Mouse (Mus musculus) spleen, adult 12 weeks (tissue): ENCODE measurements around the gene Kctd4.
"Not testable (repeated sequence)": the region's sequence is repeated elsewhere in the genome, so short reads cannot be mapped to it uniquely, and the experiment has no call there.

Experiments used
- DNase-seq: peaks from one replicate; pipeline ENCODE4 v3.0.0; 2022; ENCODE audit warnings: low spot score

Gene Kctd4

DNA sequence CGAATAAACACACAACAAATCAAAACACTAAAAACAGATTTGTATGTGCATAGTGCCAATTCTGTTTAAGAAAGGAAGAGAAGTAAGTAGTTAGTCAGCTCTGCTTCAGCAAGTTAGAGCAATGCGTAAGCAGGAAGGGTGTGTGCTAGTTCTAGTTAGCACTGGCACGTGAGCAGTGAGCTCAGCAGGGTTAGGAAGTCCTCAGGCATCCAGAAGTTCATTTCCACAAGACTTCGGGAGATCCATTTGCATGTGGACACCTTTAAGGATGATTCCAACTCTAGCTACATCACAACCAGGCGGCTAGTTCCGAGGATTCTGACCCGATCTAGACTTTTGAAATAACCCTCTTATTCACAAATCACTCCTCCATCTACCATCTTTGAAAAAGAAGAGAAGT, at the start of gene Kctd4:
TSS of gene Kctd4 (plus strand) at position 244 of the 400 bp plus-strand sequence.
- no peak for DNase-seq

DNA sequence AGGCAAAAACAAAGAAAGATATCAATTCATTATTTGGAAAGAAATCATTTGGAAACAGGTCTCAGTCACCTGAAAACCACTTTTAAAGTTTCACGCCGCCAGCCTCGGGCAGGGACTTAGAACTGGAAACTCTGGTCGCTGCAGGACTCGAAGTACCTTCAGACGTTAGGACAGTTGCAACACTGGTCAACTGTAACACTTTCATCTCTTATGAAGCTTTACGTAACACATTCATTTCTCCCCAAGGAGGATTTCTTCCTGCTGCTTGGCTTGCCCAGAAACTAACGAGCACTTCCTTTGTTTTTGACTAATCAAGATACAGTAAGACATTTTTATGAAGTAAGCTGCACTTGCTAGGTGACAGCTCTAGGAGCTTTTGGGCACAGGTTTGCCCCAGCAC, 47.9 kb upstream of the Kctd4 start:
- DNase-seq: no peak

DNA sequence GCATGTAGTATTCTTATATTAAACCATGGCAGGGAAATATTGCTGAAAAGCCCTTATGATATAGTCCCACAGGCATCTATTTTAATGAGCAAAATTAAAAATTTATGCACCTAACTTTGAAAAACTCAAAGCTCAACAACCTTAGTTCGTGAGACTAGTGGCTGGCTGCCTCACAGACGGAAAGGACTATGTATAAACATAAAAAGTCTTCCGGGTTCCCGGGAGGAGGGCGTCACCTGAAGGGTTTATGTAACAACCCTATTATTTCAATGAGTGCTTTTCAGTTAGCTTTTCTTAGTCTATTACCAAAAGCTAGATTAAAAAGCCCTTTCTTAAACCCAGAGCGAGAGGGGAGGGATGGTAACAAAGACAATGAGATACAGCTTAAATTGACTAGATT, 42.8 kb upstream of the Kctd4 start:
- DNase-seq: no peak

DNA sequence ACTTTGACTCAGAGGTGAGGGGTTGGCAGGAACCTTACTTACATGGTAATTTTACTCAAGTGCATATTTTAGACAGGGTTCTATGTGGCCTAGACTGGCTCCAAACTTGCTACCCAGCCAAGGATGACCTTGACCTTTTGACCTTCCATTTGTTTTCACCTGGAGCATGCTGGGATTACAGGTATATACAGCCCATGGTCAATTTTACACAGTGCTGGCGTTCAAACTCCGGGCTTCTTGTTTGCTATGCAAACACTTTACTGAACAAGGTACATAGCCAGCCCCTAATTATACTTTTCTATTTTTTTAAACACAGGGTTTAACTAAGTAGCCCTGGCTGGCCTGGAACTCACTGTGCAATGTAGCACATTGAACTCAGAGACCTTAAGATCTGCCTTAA, 42.1 kb upstream of the Kctd4 start:
- DNase-seq: no peak

DNA sequence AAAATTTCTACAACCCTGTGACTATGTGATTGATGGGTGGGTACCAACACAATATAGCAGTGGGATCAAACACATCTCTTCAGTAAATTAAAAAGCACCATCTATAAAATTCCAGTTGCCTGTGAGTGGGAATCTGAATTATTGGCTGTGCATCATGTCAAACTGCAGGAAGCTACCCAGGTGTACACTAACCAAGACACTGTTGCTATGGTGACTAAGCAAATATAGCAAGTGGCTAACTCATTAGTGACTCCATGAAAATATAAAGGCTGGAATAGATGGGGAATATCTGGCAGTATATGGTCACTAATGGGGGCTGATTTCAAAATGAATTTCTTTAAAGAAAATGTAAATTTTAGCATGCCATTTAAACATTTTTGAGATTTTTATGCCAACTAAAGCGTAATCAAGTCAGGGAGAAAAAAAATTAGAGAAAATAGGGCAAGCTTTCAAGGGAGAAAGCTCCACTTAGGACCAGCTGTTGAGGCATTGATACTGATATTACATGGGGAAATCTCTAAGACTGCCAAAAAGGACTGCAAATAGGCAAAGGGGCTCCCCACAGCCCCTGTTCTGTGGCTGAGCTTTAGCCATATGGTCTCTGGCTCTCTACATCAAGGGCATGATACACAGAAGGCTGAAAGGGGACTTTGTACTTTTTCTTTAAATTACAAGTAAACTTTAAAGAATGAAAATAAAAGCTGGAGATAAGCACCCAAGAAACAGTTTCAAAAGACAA, 31.3 kb upstream of the Kctd4 start:
- DNase-seq: no peak

DNA sequence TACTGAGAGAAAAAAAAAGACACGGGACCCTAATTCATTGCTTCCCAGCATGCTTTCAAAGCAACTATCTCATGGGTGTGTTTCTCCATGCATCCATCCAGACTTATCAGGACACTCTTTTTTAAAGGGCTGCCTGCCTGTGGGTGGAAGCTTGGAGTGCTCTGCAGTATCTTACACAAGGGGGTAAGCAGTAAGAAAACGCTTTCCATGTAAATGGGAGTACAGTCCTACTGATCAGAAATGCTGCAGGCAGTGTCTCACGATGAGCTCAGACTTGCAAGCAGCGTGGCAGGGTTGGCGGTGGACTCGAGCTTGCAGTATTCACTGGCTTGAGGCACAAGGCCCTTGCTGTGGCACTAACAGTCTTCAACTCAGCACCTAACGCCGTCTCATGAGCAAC, 25.1 kb upstream of the Kctd4 start:
- not testable (repeated sequence) for DNase-seq

DNA sequence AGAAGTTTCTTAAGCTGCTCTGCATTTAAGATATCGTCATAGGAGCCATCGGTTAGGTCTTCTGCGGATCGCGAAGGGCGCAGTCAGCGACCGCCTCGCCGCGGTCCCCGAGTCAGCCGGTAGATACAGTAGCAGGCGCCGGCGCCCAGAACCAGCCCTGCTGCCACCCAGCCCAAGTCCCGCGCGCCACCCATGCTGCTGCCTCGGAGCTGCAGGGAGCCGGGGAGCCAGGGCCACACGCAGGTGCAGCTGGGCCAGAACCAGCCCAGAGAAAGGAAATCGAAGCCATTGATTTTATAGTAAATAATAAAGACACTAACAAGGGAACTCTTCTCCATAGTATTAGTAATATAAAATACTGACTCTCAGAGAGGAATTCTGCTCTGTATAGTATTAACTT, 23.5 kb upstream of the Kctd4 start:
- DNase-seq: no peak

DNA sequence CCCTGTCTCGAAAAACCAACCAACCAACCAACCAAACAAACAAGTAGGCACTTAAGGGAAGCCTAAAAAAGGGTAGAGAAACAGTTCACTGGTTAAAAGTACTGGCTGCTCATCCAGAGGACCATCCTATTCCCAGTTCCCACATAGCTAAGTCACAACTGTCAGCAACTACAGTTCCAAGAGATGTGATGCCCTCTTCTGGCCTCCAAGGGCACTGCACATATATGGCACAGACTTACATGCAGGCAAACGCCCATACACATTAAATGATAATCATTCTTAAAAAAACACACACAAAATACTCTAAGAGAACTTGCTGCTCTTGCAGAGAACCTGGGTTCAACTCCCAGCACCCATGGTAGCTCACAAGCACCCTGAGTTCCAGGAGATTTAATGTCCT, 20.4 kb upstream of the Kctd4 start:
- no peak for DNase-seq

DNA sequence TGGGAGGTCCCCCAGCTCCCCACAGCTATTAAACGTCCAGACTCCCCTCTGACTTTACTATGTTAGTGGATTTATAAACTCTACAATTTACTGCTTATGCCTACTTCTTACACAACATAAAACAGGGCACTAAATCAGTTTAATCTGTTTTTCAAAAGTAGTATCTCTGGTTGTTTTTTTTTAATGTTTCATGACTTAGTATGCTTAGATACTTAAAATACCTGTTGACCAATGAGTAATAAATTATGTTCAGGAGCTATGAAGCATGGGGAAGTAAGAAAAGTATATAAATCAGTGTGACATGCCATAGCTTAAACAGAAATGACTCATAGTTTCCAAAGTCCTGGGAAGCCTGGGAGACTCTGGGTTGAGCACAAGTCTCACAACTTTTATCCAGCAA, 17.1 kb upstream of the Kctd4 start:
- DNase-seq: no peak

DNA sequence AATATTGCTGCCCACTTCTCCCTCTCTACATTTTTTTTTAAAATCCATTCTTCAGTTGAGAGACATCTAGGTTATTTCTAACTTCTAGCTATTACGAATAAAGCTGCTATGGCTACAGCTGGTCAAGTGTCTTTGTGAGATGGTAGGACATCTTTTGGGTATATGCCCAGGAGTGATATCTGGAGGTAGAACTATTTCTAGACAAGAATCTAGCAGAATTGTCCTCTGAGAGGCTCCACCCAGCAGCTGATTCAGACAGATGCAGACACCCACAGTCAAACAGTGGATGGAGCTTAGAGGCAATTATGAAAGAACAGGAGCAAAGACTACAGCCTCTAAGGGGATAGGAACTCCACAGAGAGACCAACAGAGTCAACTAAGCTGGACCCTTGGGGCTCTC, 13.3 kb upstream of the Kctd4 start:
- no peak for DNase-seq

DNA sequence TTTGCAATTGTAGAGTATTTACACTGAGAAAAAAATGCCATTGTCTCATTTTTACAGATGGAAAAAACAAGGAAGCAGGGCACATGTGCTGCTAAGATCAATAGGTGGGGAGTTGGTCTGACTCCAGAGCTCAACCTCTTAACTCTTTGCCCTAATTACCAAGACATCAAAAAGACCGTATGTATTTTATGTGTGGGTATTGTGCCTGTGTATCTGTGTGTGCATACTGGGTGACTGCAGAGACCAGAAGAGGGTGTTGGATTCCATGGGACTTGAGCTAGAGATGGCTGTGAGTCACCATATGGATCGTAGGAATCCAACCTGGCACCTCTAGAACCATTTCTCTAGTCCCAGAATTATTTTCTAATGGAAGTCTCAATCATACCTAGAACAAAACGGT, 12.4 kb upstream of the Kctd4 start:
- no peak for DNase-seq

DNA sequence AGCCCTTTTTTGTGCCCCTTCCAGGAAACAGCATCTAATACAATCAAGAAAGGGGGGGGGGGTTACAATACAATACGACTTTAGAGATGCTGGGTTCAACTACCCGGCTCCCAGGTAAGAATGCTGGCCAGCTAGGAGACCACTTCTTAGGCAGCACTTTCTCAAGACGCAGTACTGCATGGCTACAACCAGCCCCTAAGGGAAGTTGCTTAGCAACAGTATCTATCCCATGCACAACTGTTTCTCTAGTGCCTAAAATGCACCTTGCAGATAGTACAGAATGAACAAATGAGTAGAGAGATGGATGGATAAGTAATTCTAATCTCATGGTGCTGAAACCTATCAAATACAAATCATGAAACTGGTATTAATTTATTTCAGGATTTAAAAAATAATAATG, 7.1 kb upstream of the Kctd4 start:
- DNase-seq: no peak

DNA sequence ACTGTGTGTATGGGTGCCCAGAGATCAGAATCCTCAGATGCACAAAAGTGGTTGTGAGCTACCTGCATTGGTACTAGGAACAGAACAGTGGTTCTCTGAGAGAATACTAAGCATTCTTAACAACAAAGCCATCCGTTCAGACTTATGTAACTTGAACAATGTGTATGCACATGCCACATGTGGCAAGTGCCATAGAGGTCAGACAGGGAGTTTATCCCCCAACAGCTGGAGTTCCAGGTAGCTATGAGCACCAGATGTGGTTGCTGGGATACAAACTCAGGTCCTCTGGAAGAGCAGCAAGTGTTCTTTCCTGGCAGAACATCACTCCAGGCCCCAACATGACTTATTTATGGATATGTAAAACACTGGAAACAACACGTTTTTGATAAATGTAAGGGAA, 1.8 kb upstream of the Kctd4 start:
- DNase-seq: no peak

DNA sequence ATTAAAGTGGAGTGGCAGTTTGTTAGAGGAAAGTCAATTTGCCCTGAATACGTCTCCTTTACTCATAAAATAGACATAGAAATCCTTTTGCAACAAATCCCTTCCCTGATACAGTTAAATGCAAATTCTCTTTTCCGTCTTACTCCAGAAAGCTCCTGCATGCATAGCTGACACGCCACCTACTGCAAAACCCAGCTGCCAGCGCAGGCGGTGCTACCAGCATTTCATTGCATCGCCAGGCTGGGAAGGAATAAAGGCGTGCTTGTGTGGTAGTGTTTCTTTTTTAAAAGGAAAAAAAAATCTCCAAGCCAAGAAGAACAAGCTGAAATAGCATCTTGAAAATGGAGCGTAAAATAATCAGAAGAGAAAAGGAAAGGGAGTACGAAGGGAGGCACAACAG, 7.4 kb downstream of the Kctd4 start:
- DNase-seq: no peak

DNA sequence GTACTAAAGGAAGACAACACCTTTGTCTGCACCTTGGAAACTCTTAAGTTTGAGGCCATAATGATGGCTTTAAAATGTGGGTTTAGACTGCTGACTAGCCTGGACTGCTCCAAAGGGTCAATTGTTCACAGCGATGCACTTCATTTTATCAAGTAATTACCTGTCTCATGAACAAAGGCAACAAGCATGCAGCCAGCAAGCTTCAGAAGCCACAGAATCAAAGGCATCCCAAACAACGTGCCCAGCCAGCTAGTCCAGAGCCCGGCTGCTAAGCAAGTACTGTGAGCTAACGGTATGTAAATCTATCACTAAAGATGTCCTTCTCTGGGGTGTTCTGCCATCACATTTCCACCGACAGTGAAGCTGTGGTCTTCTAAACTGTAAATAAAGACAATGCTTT, 8.4 kb downstream of the Kctd4 start:
- DNase-seq: no peak

DNA sequence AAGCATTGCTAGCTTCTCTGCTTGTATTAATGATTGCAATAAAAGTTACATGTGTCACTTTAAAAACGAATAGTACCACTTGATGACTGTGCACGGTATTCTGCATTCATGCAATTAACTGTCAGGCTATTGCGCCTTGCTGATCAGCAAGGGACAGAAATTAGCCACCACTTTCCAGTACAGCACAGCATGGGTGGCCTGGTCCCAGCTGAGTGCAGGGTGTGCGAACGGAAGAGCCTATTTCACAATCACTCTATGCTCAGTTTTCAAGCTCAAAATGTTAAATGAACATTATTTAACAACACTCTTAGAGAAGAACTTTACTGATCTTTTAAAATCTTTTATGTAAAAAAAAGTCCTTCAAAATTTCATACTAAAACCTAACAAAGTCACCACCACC, 9.2 kb downstream of the Kctd4 start:
- DNase-seq: no peak

DNA sequence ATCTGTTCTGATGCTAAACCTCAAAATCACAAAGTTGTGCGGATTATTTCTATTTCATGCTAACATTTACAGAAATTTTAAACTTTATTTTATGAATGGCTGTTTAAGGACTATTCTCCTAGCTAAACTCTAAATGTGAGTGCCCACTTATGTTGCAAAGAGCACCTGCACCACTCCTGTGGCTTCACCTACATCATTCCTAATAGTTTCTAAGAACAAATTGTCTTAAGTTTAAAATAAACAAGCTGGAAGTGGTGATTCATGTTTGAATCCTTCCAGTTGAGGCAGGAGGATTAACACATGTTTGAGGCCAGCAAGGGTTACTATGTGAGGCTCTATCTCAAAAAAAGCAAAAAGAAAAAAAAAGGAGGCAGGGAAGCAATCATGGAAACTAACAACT, 9.6 kb downstream of the Kctd4 start:
- DNase-seq: no peak

DNA sequence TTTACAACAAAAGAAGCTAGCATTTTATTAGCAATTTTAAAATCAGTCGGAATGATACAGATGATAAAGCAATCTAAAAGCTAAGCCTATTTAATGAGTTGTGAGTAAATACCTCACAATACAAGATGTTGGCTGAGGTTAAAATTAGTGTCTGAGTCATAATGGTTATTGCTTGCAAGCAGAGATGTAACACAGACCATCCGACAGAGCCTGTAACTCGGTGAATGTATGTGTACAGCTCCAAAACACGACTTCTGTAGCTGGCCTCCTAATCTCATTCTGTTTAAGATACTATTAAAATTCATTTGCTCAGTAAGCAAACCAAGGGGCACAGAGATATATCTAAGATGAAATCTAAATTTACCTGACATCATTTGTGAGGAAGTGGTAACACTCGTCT, 12.5 kb downstream of the Kctd4 start:
- no peak for DNase-seq

DNA sequence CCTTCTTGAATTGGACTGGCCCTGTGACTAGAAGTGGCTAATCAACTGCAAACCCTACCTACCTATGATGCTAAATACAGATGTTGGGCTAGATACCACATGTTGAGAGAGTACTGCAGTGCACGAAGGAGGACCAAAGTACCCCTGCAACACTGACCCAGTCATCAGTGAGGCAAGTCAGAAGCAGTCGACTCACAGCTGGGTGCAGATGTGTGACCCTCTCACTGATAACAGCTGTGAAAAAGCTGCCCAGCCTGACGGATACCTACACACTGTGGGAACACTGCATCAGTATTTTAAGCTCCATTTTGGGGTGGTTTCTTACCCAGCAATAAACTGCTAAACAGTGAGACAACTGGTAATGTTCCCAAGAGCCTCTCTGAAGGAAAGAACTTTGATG, 21.3 kb downstream of the Kctd4 start:
- no peak for DNase-seq

DNA sequence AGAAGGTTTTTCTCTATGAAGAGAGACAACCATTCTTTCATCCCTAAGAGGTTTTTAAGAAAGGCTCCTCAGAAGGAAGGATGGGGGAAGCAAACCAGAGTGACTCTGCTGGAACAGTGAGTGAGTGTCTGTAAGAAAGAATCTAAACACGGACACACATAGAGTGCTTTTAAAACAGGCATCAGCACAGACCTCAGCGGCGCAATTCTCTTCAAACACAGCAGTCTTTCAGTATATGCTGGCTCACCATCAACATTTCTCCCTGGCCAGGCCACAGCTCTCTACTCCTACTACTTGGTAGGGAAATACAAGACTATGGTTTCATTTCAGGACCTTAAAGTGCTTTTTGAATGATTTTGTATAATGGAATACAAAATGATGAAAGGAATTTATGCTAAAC, 26.4 kb downstream of the Kctd4 start:
- no peak for DNase-seq

DNA sequence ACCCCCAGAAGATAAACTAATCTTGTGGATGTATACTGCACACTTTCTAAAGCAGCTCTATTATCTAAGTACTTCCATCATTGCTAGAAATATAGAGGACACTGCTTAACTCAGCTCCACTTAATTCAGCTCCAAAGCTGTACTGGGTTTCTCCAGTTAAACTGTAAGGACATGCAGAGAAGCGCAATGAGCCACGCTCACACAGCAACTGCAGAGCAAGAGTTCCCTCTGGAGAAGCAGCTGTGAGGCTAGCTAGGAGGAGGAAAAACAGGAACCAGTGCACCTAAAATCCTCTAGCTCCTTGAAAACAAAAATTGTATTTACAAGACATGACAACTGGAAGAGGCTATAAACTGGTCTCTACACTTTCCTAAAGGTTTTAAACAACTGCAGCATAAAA, 29.1 kb downstream of the Kctd4 start:
- no peak for DNase-seq

DNA sequence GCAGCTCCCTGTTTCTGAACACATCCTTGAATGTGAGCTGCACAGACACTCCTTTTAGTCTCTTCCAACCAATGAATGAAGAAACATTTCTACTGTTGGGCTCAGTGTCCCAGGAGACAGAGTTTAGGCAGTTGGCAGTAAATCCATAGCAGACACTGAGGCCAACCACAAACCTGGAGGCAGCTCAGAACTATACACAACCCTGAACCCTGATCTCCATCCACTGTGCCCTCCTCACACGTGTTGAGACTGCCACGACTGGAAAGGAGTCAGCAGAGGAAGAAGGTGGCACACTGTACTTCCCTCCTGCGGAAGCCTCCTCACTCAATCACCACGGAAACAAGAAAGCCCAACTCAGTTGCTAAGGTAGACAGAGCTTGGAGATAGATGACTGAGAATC, 30.3 kb downstream of the Kctd4 start:
- no peak for DNase-seq

DNA sequence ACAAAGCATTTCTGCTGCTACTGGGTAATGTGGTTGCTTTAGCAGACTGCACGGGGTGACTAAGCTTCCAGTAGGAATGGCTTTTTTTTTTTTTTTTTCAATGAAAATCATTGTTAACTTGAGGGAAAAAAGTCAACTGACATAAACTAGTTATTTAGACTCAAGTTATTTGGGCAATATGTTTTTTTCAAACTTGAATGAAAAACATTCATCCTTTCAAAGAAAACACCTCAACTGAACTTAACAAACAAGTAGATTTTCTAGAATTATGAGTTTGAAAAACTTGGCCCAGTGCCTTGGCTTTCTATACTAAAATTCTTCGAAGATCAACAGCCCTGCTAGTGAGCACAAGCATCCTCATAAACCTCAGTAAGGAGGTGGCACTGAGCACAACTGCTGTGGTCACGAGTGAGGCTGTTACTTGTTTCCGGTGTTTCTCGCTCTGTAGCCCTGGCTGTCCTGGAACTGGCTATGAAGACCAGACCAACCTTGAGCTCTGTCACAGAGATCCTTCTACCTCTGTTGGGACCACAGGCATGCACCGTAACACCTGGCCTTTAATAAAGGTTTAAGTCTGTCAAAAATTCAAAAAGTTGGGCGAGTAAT, 32.2 kb downstream of the Kctd4 start:
- no peak for DNase-seq

DNA sequence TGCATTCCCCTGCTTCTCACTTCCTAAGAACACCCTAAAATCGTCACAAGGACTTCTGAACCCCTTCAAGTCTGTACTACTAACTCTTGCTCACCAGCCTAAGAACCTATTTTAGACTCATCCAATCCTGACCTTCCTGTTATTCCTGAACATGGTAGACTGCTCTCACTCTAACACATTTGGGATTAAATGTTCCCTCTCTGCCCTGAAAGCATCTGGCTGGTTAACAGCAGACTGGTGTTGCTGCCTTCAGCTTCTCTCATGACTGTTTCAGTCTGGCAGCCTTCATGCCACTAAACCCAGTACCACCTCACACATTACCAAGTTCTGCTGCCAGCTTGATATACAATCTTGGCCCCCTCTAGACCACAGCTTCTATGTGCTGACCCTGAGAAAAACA, 34.4 kb downstream of the Kctd4 start:
- DNase-seq: no peak
